Mouse (Mus musculus): ENCODE measurements around the gene Neurl2.
A peak's percentile ranks its signal among the peaks of the same experiment; 100 is the strongest.
"Not testable (repeated sequence)": the region's sequence is repeated elsewhere in the genome, so short reads cannot be mapped to it uniquely, and the experiment has no call there.

Gene Neurl2

DNA sequence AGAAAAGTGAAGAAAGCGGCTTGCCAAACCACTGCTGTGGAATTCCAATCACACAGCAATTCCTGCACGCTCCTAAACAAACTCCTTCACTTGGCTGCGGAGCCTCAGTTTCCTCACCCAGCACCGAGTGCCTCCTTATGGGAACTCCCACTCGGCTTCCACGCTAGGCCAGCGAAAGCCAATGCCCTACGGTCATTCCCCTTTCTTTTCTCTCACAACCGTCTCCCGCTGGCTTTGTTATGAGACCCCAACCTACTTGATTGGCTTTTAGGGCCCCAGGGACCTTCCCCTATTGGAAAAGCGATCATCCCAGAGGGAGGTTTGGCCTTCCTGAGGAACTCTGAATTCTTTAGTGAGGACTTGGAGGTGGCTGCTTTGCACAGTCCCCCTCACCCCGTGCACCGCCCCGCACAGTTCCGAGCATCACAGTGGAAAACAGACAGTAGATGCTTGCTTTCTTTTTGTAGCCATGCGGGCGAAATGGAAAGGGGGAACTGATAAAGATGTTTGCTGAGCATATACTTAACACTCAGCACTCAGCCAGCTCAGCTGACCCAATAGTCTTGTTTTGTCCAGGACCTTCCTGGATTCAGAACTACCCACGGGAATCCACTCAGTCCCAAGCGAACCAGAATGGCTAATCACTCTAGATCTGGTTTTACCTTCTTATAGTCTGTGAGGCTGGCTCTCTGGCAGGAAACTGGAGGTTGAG is 24.7 kb upstream of the Neurl2 start:
- no peak for DNase-seq (ENCODE audit: inconsistent ontology term)

DNA sequence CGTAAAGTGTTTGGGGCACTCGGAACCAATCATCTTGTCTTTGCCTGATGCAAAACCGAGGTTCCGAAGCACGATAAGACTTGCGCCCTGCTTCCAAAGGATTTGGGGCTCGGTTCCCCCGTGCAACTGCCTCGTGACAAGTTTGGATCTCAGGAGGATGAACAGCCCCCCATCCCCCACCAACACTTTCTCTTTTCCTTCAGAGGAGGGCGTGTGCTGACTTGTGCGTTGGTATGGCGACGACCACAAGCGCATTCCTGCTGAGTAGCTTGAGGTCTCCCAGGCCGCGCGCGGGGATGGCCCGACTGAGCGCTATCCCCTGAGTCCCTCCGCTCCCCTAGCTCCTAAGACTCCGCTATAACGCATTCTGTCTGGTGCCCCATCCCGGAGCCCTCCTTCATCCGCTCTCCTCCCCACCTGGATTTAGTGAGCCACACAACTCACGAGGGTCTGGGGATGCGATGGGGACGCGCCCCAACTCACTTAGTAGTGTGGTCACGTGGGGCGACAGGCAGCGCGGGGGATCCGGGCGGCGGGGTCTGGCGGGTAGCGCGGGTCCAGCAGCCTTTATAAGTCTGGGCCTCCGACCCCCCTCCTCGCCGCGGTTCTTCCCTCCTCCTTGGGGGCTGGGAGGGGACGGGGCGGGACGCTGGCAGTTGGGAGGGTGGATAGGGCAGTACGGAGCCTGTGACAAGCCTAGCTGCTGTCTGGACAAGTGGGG is 24.0 kb upstream of the Neurl2 start, which contains the start of gene Pltp:
Pltp (minus strand) TSS at position 611 of the 721 bp plus-strand sequence.
- peak; percentile 89 for DNase-seq (ENCODE audit: inconsistent ontology term)

GRCm38 (mm10) chr2:164856309-164857100 is 23.2 kb upstream of the Neurl2 start:
- no peak for DNase-seq (ENCODE audit: inconsistent ontology term)

DNA sequence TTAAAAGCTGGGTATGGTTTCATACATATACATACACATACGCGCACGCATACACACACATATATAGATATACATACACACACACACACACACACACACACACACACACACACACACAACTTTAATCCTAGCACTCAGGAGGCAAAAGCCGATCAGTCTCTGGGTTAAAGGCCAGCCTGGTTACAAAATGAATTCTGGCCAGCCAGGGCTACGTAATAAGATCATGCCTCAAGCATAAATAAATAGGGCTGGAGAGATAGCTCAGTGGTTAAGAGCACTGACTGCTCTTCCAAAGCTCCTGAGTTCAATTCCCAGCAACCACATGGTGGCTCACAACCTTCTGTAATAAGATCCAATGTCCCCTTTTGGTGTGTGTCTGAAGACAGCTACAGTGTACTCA is 22.3 kb upstream of the Neurl2 start:
- not testable (repeated sequence) for DNase-seq (ENCODE audit: inconsistent ontology term)

GRCm38 (mm10) chr2:164850061-164850460 is 16.8 kb upstream of the Neurl2 start:
- DNase-seq (ENCODE audit: inconsistent ontology term) = no peak

DNA sequence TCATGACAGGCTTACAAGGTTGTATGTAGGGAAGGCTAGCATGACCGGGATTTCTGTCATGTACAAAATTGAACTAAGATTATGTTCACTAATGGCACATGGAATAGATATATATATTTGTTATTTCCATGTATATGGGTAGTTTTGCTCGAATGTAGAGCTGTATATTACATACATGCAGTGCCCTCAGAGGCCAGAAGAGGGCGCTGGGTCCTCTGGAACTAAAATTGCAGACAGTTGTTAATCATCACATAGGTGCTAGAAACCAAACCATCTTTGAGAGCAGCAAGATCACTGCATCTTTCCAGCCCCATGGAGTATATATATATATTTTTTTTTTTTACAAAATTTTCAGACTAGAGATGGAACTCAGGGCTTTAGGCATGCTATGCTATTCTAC is 12.5 kb upstream of the Neurl2 start:
- no peak for DNase-seq (ENCODE audit: inconsistent ontology term)

DNA sequence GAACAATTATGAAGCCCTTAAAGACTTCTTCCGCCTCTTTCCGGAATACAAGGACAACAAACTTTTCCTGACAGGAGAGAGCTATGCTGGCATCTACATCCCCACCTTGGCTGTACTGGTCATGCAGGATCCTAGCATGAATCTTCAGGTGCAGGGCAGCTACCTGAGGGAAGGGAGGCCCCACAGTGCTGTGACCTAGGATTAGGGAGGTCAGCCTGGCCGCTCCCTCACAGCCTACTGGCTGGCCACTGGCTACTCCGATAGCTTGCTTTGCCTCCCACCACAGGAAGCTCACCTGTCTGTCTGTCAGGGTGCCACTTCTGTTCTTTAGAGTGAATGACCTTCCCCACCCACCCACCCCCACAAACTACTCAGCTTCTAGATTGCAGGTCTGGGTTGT is 1.9 kb upstream of the Neurl2 start:
- no peak for DNase-seq (ENCODE audit: inconsistent ontology term)

DNA sequence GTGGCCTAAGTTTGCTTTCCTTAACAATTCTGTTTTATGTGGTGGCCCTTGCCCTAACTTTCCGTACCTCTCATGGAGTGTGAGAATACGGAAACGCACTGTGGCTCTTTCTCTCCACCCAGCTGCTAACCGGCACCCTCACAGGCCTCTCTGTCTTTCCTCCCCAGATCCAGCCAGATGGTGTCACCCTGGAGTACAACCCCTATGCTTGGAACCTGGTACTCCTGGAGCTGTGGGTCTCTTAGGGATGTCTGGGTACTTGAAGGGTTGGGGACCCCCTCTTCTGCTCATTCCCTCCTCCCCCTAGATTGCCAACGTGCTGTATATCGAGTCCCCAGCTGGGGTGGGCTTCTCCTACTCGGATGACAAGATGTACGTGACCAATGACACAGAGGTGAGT is 1.3 kb upstream of the Neurl2 start:
- peak; percentile 30 for DNase-seq (ENCODE audit: inconsistent ontology term)

DNA sequence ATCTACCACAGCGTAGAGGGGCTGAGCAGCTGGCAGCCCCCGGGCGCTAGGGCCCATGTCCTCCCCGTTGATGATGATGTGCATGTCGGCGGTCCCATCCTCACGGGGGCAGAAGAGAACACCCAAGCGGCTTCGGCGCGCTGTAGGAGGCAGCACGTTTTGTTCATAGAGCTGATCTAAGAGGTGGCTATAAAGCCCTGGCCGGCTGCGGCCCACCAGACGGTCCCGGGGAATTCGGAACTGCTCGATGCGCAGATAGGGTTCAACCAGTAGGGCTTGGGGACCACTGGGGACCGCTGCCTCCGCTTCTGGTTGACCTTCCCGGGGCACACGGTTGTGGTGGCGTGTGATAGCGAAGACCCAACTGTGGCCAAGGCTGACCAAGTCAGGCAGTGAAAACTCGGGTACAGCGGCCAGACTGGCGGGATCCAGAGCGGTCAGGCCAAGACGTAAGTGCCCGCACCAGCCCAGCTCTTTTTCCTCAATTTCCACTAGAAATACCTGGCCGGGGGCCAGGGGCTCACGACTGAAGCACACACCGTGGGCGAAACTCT is 431 bp downstream of the Neurl2 start, which contains the start of gene Ctsa:
Ctsa (plus strand) TSS at position 126 of the 554 bp plus-strand sequence.
- peak; percentile 81 for DNase-seq (ENCODE audit: inconsistent ontology term)

- DNase-seq (ENCODE audit: inconsistent ontology term) = no peak
Measured at GRCm38 (mm10) chr2:164832032-164832747, 1.1 kb downstream of the Neurl2 start.

DNA sequence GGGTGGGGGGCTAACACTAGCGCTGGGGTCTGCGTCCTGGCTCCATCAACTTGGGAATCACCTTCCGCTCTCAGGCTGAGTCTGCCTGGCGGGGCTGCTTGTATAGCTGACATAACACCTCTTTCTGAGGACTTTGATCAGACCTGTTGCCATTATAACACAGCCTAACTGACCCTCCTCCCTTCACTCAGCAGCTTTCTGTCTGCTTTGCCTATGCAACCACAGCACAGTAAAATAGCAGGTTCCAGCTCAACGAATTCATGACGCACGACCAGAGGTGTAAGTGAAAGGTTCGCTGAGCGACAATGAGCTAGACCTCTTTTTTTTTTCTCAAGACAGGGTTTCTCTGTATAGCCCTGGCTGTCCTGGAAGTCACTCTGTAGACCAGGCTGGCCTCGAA is 2.2 kb downstream of the Neurl2 start:
- no peak for DNase-seq (ENCODE audit: inconsistent ontology term)

GRCm38 (mm10) chr2:164829090-164829489 is 4.2 kb downstream of the Neurl2 start:
- DNase-seq (ENCODE audit: inconsistent ontology term) = no peak

DNA sequence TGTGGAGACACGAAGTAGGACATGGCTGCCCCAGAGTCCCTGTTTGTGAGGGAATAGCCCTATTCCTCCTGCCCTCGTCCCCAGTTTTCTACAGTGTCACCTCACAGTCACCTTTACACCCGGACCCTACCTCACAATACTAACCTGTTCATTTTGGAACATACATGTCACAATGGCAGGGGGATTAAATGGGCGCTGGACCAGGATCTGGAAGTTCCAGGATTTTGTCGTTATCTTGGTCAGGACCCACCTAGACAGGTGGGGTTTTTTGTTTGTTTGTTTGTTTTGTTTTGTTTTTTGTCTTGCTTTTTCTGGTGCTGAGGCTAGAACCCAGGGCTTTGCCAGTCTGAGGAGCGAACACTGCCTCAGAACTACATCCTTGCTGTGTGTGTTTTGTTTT is 4.8 kb downstream of the Neurl2 start, which contains the start of gene Spata25:
Spata25 (minus strand) TSS at position 101 of the 400 bp plus-strand sequence.
- no peak for DNase-seq (ENCODE audit: inconsistent ontology term)

DNA sequence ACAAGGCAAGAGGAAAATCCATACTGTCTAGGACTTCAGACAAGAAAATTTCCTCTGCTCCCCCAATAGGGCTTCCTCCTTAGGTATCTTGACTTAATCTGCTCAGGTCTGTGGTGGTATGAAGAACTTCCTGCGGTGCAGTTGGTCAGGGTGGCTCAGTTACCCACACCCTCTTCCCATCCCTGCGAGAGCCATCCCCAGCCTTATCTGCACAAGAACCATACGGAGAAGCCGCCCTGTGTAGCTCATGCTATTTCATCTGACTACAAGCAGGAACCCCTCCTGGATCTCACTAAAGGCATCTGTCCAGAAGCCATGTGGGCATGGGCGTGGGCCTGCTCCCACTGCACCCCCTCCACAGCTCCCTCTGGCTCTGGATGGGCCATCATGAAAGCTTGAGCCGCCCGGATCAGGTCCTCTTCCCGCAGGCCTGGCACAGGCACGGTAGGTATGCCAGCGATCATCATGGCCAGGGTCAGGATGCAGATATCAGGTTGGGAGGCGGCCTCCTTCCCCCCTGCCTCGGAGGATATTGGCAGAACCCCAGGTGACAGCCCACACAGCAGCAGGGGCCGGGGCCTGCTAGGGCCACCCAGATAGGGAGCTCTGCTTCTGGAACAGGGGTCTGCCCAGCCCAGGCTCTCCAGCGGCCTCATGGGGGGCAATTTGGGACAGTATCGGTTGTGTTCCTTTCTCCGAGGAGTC is 6.0 kb downstream of the Neurl2 start:
- DNase-seq (ENCODE audit: inconsistent ontology term) = no peak

DNA sequence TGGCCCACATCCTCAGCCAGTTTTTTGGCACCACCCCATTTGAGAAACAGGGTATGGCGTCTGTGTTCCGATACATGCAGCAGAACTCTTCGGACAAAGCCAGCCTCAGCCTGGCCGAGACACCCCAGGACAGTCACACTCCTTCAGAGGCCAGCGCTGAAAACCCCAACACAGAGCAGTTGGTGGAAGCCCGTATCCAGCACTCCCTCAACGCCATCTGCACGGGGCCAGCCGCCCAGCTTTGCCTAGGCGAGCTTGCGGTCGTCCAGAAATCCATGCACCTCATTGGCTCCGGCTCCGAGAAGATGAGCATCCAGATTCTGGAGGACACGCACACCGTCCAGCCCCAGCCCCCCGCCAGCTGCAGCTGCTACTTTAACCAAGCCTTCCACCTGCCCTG is 7.7 kb downstream of the Neurl2 start:
- no peak for DNase-seq (ENCODE audit: inconsistent ontology term)

- no peak for DNase-seq (ENCODE audit: inconsistent ontology term)
Measured at GRCm38 (mm10) chr2:164823969-164824368, 9.3 kb downstream of the Neurl2 start.

DNA sequence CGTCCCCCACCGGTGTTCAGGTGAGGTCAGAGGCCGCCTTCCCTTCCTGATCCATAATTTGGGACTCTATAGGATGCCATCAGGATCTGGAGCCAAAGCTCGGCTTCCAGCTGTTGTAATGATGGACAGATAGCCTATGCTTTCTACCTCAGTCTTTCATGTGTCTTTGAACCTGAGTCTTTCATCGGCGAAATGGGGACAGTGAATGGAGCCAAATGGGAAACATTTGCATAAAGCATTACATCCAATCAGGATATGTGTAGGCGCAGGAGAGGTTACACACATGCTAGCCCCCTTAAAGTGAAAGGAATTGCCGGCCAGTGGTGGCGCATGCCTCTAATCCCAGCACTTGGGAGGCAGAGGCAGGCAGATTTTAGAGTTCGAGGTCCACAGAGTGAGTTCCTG is 10.1 kb downstream of the Neurl2 start:
- DNase-seq (ENCODE audit: inconsistent ontology term) = no peak

DNA sequence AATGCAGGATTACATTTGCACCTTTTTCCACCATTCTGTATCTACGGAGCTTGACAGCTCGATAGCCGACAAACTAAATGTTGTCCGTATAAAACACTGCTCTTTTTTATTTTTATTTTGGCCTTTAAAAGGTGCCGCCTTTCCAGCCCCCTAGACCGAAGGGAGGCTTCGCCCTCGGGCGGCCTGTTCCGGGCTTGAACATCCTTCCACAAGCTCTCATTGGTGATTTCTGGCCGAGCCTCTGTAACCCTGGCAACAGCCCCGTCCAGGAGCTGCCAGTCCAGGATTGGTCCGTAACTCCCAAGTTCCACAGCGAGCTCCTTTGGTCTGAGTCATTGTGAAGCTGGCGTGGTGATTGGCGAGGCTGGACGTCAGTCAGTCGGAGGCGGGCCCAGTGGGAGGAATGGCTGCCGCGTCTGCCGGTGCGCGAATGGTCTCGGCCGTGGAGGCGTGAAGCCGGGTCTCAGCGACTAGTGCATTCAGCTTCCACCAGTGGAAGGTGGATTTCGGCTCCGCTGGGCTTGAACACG is 10.6 kb downstream of the Neurl2 start, which contains the start of gene Zswim1:
Zswim1 (plus strand) TSS at position 51 of the 530 bp plus-strand sequence.
- DNase-seq (ENCODE audit: inconsistent ontology term) = peak; percentile 99

- DNase-seq (ENCODE audit: inconsistent ontology term) = no peak
Measured at GRCm38 (mm10) chr2:164821060-164821459, 12.2 kb downstream of the Neurl2 start.

GRCm38 (mm10) chr2:164817703-164818102 is 15.6 kb downstream of the Neurl2 start:
- DNase-seq (ENCODE audit: inconsistent ontology term) = no peak
